Mouse (Mus musculus) hindbrain, embryonic 11.5 days (tissue): ENCODE measurements around the gene 1810037I17Rik. TPM values are rescaled to one million over a fixed set of nuclear protein-coding genes. Genes with fewer than 3 reads are reported as not detected.

Experiments
- ATAC-seq: fragments of 200-750 bp; cut with Nextera tagmentation; 2 replicates; pipeline ENCODE4 v1.8.0; 2017; ENCODE audit warnings: mild to moderate bottlenecking, moderate TSS enrichment, moderate library complexity; ENCODE audit not compliant: low FRiP score
- DNase-seq: peaks from one replicate; pipeline ENCODE4 v3.0.0-alpha.2; 2015; ENCODE audit warnings: low spot score
- H3K27ac ChIP-seq: fragments of 300-500 bp; sonication (generic); 2 replicates; pipeline ENCODE4 v1.5.1; 2014; ENCODE audit warnings: mild to moderate bottlenecking, low read depth, low read length
- H3K27me3 ChIP-seq: fragments of 300-500 bp; sonication (generic); 2 replicates; pipeline ENCODE4 v1.6.1; 2014; ENCODE audit warnings: mild to moderate bottlenecking, low read length, moderate library complexity, mixed read lengths; ENCODE audit not compliant: control insufficient read depth, insufficient read depth
- H3K36me3 ChIP-seq: fragments of 300-500 bp; sonication (generic); 2 replicates; pipeline ENCODE4 v1.6.1; 2014; ENCODE audit warnings: mild to moderate bottlenecking, low read length, moderate library complexity, mixed read lengths; ENCODE audit not compliant: control insufficient read depth, insufficient read depth
- H3K4me1 ChIP-seq: fragments of 300-500 bp; sonication (generic); replicated peaks from 2 replicates; pipeline ENCODE4 v1.6.1; 2014; ENCODE audit warnings: low read length, mixed read lengths; ENCODE audit not compliant: control insufficient read depth, insufficient read depth
- H3K4me2 ChIP-seq: fragments of 300-500 bp; sonication (generic); replicated peaks from 2 replicates; pipeline ENCODE4 v1.6.1; 2014; ENCODE audit warnings: mild to moderate bottlenecking, low read depth, low read length
- H3K4me3 ChIP-seq: fragments of 300-500 bp; sonication (generic); 2 replicates; pipeline ENCODE4 v1.5.1; 2014; ENCODE audit warnings: low read depth, low read length
- H3K9ac ChIP-seq: fragments of 300-500 bp; sonication (generic); 2 replicates; pipeline ENCODE4 v1.6.1; 2014; ENCODE audit warnings: low read depth, low read length
- H3K9me3 ChIP-seq: fragments of 300-500 bp; sonication (generic); 2 replicates; pipeline ENCODE4 v1.6.1; 2016; ENCODE audit warnings: low read length; ENCODE audit not compliant: control insufficient read depth
- WGBS: fragments of 180-500 bp; shearing (Covaris S2); extraction: QIAGEN DNeasy Blood & Tissue Kit; methylation state at CpG from one replicate; pipeline ENCODE4 v1.1.7; 2014; 5-methylcytosine and 5-hydroxymethylcytosine counted together
- polyA plus RNA-seq: library from polyadenylated mRNA; unstranded; fragments of >200 nt; fragmentation: Nextera tagmentation; extraction: Ambion mirVana; gene quantifications from 2 replicates; pipeline ENCODE4 v1.2.1, GENCODE M21; 2014

The 1810037I17Rik gene
- 90.8 and 90.9 TPM in 2 replicates for polyA plus RNA-seq

GRCm38 (mm10) chr3:122924009-122924914 is at the start of gene 1810037I17Rik:
1810037I17Rik (plus strand) TSS chr3:122924203.
- H3K27me3 ChIP-seq = no peaks in the 10 kb centered on the region
- ATAC-seq = peak; percentile 99
- peak within 1 kb of the TSS; percentile 66 for H3K9ac ChIP-seq
- H3K4me1 ChIP-seq = no peaks in the 10 kb centered on the region
- WGBS = under 1% methylated on average over 59 of the region's 68 CpGs
- DNase-seq = peak; percentile 96
- peak within 1 kb of the TSS; percentile 53 for H3K4me2 ChIP-seq
- H3K36me3 ChIP-seq = no peaks in the 10 kb centered on the region
- 0 out of 2 replicates have a peak within 1 kb of the TSS, but pooled peaks have one; percentile 51 for H3K27ac ChIP-seq
- H3K9me3 ChIP-seq = no peaks in the 10 kb centered on the region
- H3K4me3 ChIP-seq = peak within 1 kb of the TSS; percentile 55

- Histone ChIP-seq H3K9ac (no peak overlapping the region), H3K4me1 (no peaks in the 10 kb centered on the region), H3K27ac (no peak overlapping the region), H3K36me3 (no peaks in the 10 kb centered on the region), H3K27me3 (no peaks in the 10 kb centered on the region), H3K9me3 (no peaks in the 10 kb centered on the region), H3K4me3 (no peak overlapping the region), H3K4me2 (no peak overlapping the region)
- 84% methylated on average over 2 of the region's 2 CpGs for WGBS
- DNase-seq = no peak
- no peak for ATAC-seq
Observed at GRCm38 (mm10) chr3:122876870-122877269, 47.1 kb upstream of the 1810037I17Rik start.

- H3K27ac ChIP-seq = no peak overlapping the region
- DNase-seq (no peak), ATAC-seq (no peak)
- H3K27me3 ChIP-seq = no peaks in the 10 kb centered on the region
- no peaks in the 10 kb centered on the region for H3K9me3 ChIP-seq
- 96% methylated on average over 3 of the region's 3 CpGs for WGBS
- no peak overlapping the region for H3K4me2 ChIP-seq
- no peak overlapping the region for H3K4me3 ChIP-seq
- H3K36me3 ChIP-seq = no peaks in the 10 kb centered on the region
- no peaks in the 10 kb centered on the region for H3K4me1 ChIP-seq
- no peak overlapping the region for H3K9ac ChIP-seq
Observed at GRCm38 (mm10) chr3:122877543-122877942, 46.5 kb upstream of the 1810037I17Rik start.

DNA sequence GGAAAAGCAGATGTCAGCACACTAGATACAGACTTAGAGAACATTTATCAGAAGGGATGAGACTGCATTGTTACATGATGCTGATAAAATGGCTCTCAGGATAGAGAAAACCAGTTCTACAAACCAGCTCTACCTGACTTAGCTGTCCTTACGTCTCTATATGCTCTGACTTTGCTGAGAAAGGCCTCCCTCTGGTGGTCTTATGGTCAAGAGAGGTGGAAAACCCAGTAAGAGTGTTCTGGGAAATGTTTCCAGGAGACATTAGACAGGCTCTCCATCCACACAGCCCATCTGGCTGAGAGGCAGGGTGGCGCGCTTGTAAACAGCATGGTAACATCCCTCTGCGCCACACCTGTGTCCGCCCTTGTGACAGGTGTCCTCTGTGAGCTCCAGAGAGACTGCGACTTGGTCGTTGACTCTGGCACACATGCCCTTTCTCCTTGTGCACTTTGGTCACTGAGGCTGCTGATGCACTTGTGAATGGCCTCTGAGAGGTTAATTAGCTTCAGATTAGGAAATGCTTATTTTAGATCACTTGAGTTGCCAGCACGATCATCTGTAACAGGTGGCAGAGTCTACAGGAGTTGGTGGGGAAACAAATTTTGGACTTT is 45.2 kb upstream of the 1810037I17Rik start:
- Histone ChIP-seq H3K9me3 (no peaks in the 10 kb centered on the region), H3K4me1 (no peaks in the 10 kb centered on the region)
- ATAC-seq = no peak

DNA sequence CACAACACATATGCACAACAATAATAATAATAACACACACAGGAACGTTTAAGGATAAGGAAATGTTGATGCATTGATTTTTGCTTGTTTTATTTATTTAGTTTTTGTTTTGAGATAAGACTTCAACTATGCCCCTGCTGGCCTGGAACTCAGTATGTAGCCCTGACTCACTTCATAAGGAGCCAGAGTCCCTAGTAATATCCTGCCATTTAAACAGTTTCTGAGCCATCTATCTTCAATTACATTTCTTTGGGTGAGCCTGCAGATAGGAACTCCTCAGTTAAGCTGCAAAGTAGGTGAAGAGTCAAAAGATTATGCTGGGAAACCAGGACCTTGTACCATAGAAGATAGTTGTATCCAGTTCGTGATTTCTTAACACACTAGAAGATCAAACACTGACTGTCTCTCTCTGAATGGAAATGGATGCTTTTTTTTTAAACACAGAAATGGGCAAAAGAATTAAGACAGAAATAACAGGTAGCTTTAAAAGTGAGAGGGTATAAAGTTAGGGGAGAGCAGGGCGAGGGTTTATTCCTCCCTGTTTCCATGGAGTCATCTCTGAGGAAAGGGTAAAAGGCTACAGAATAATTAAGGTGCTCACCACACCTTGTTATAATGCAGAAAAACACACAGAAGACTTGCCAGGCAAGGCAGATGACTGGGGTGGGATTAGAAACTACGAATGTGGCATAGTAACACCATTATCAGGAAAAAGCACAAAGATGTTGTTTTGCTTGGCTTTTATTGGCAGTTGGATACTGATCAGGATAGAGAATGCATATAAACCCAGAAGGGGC is 36.3 kb upstream of the 1810037I17Rik start:
- no peak overlapping the region for H3K4me3 ChIP-seq
- no peaks in the 10 kb centered on the region for H3K4me1 ChIP-seq
- no peak for ATAC-seq
- H3K9me3 ChIP-seq = no peaks in the 10 kb centered on the region
- WGBS = 84% methylated on average over 4 of the region's 4 CpGs
- H3K36me3 ChIP-seq = no peaks in the 10 kb centered on the region
- no peak overlapping the region for H3K9ac ChIP-seq
- no peak overlapping the region for H3K27ac ChIP-seq
- H3K4me2 ChIP-seq = no peak overlapping the region
- DNase-seq = no peak
- no peaks in the 10 kb centered on the region for H3K27me3 ChIP-seq

More for the DNA sequence above, 45.2 kb upstream of the 1810037I17Rik start:
- WGBS = 90% methylated on average over 8 of the region's 8 CpGs
- no peak overlapping the region for H3K4me3 ChIP-seq
- H3K27ac ChIP-seq = no peak overlapping the region
- H3K4me2 ChIP-seq = no peak overlapping the region
- DNase-seq = no peak
- H3K9ac ChIP-seq = no peak overlapping the region
- H3K27me3 ChIP-seq = no peaks in the 10 kb centered on the region
- no peaks in the 10 kb centered on the region for H3K36me3 ChIP-seq

DNA sequence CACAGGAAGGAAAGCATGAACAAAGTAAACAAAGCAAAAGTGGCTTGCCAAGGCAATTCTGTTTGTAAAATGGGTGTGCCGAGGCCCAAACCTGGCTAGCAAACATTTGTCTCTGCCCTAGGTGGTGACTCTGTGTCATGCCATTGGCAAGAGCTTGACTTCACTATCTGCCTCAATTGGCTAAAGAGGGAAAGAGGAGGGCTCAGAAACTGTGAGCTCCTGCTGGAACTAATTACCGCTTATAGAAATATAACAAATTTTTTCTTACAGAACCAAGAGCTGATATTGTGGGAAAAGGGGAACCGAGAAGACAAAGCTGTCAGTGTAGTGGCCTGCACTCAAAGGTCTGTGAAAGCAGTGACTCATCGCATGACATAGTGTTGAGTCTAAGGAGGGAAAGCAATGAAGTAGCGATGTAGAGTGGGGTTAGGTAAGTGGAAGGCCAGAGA is 35.6 kb upstream of the 1810037I17Rik start:
- Histone ChIP-seq H3K9ac (no peak overlapping the region), H3K27ac (no peak overlapping the region), H3K4me1 (no peaks in the 10 kb centered on the region), H3K36me3 (no peaks in the 10 kb centered on the region), H3K4me3 (no peak overlapping the region), H3K27me3 (no peaks in the 10 kb centered on the region), H3K9me3 (no peaks in the 10 kb centered on the region), H3K4me2 (no peak overlapping the region)
- ATAC-seq (no peak), DNase-seq (no peak)
- WGBS = 92% methylated on average over 5 of the region's 5 CpGs

- 92% methylated on average over 3 of the region's 3 CpGs for WGBS
- Histone ChIP-seq H3K9me3 (no peaks in the 10 kb centered on the region), H3K27ac (no peak within 1 kb of the TSS), H3K9ac (no peak within 1 kb of the TSS), H3K4me1 (no peaks in the 10 kb centered on the region), H3K4me3 (no peak within 1 kb of the TSS), H3K36me3 (no peaks in the 10 kb centered on the region), H3K27me3 (no peaks in the 10 kb centered on the region), H3K4me2 (no peak within 1 kb of the TSS)
- DNase-seq (no peak), ATAC-seq (no peak)
Observed at GRCm38 (mm10) chr3:122894772-122895171, 29.2 kb upstream of the 1810037I17Rik start, which contains the start of gene Fabp2. Fabp2 (plus strand) TSS chr3:122895072.

GRCm38 (mm10) chr3:122895189-122895731 is 28.7 kb upstream of the 1810037I17Rik start:
- H3K9ac ChIP-seq = no peak overlapping the region
- no peak overlapping the region for H3K4me3 ChIP-seq
- H3K4me2 ChIP-seq = no peak overlapping the region
- no peak for ATAC-seq
- H3K9me3 ChIP-seq = no peaks in the 10 kb centered on the region
- no peak overlapping the region for H3K27ac ChIP-seq
- no peaks in the 10 kb centered on the region for H3K36me3 ChIP-seq
- 86% methylated on average over 11 of the region's 11 CpGs for WGBS
- no peaks in the 10 kb centered on the region for H3K4me1 ChIP-seq
- DNase-seq = no peak
- H3K27me3 ChIP-seq = no peaks in the 10 kb centered on the region
